Mouse (Mus musculus) midbrain, embryonic 12.5 days (tissue): ENCODE measurements around the gene Stac2. TPM values are rescaled to one million over a fixed set of nuclear protein-coding genes. Genes with fewer than 3 reads are reported as not detected.

Source experiments
- ATAC-seq: fragments of 200-750 bp; cut with Nextera tagmentation; 2 replicates; pipeline ENCODE4 v1.8.0; 2017; ENCODE audit warnings: low read depth, moderate TSS enrichment, moderate library complexity; ENCODE audit not compliant: low FRiP score
- H3K27ac ChIP-seq: fragments of 300-500 bp; sonication (generic); replicated peaks from 2 replicates; pipeline ENCODE4 v1.5.1; 2016; ENCODE audit warnings: mild to moderate bottlenecking
- H3K27me3 ChIP-seq: fragments of 300-500 bp; sonication (generic); 2 replicates; pipeline ENCODE4 v1.6.1; 2016; ENCODE audit warnings: mild to moderate bottlenecking
- H3K36me3 ChIP-seq: fragments of 300-500 bp; sonication (generic); 2 replicates; pipeline ENCODE4 v1.6.1; 2016
- H3K4me1 ChIP-seq: fragments of 300-500 bp; sonication (generic); 2 replicates; pipeline ENCODE4 v1.6.1; 2016
- H3K4me2 ChIP-seq: fragments of 300-500 bp; sonication (generic); replicated peaks from 2 replicates; pipeline ENCODE4 v1.6.1; 2016; ENCODE audit warnings: mild to moderate bottlenecking, moderate library complexity
- H3K4me3 ChIP-seq: fragments of 300-500 bp; sonication (generic); 2 replicates; pipeline ENCODE4 v1.5.1; 2016; ENCODE audit warnings: mild to moderate bottlenecking
- H3K9ac ChIP-seq: fragments of 300-500 bp; sonication (generic); replicated peaks from 2 replicates; pipeline ENCODE4 v1.6.1; 2016; ENCODE audit warnings: mild to moderate bottlenecking, moderate library complexity
- H3K9me3 ChIP-seq: fragments of 300-500 bp; sonication (generic); 2 replicates; pipeline ENCODE4 v1.6.1; 2016; ENCODE audit warnings: mild to moderate bottlenecking
- WGBS: fragments of 180-500 bp; shearing (Covaris S2); methylation state at CpG from one replicate; pipeline ENCODE4 v1.1.7; 2016; 5-methylcytosine and 5-hydroxymethylcytosine counted together
- polyA plus RNA-seq: library from polyadenylated mRNA; unstranded; fragments of >200 nt; fragmentation: Nextera tagmentation; extraction: Ambion mirVana; gene quantifications from 2 replicates; pipeline ENCODE4 v1.2.1, GENCODE M21; 2016

Stac2 gene
- polyA plus RNA-seq, 1 experiment from 2014 or later: 0.73 TPM

DNA sequence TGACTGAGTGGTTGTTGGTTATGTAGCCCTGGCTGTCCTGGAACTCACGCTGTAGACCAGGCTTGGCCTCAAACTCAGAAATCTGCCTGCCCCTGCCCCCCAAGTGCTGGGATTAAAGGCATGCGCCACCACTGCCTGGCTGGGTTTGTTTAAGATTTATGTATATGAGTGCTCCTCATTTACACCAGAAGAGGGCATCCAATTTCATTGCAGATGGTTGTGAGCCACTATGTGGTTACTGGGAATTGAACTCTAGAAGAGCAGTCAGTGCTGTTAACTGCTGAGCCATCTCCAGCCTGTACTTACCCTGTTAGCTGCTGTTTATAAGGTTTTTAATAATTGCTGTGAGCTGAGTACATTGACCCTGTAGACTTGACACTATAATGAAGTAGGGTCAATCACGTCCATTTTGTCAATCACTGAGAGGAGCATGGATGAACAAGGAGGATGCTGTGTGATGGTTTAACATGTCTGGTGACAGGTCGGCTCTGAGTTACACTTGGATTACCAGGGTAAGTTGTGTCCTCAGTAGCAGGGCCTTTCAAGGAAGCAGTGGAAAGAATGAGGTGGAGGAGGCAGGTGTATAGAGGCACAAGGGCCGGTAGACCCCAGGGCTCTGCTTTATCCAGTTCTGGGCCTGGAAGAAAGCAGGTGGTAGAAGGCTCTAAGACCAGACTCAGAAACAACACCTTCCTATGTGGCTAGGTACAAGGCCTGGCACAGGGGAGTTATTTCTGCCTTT, 22.4 kb downstream of the Stac2 start:
- whole genome bisulfite sequencing: 56% methylated on average over 5 of the region's 5 CpGs

DNA sequence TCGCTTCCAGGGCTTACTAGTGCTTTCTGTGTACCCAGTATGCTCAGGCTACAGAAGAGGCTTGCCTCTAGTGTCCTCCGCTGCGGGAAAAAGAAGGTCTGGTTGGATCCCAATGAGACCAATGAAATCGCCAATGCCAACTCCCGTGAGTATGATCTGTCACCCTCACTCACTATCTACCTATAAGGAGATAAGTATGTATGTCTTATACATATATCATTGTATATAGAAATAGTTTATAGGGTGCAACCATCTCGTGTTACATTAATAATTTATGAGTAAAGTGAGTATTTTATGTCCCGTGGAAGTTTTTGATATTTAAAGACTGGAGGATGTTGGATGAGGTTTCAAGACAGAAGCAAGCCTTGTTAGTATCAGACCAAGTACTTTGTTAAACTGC, 25.5 kb downstream of the Stac2 start:
- Histone ChIP-seq H3K4me3 (peak overlapping the region; percentile 100), H3K27me3 (no peaks in the 10 kb centered on the region), H3K4me2 (peak overlapping the region; percentile 93), H3K9ac (peak overlapping the region; percentile 98), H3K4me1 (peaks cover 27% of the 10 kb centered on the region), H3K36me3 (peaks cover 31% of the 10 kb centered on the region), H3K9me3 (no peaks in the 10 kb centered on the region), H3K27ac (no peak overlapping the region; the same call in 1 of the 2 replicates)
- no peak for ATAC-seq
- WGBS: 30% methylated on average over 7 of the region's 7 CpGs

More for the DNA sequence above, 22.4 kb downstream of the Stac2 start:
- ATAC-seq: no peak
- Histone ChIP-seq H3K9ac (no peak overlapping the region), H3K9me3 (no peaks in the 10 kb centered on the region), H3K36me3 (peaks cover 31% of the 10 kb centered on the region), H3K27me3 (peaks cover 7% of the 10 kb centered on the region), H3K4me1 (peaks cover 31% of the 10 kb centered on the region), H3K27ac (no peak overlapping the region), H3K4me3 (no peak overlapping the region), H3K4me2 (no peak overlapping the region)

- H3K4me2 ChIP-seq: peak overlapping the region; percentile 93
- peak overlapping the region; percentile 100 for H3K4me3 ChIP-seq
- H3K27ac ChIP-seq: peak overlapping the region; percentile 94
- no peaks in the 10 kb centered on the region for H3K9me3 ChIP-seq
- no peak for ATAC-seq
- H3K4me1 ChIP-seq: peaks cover 27% of the 10 kb centered on the region
- no peaks in the 10 kb centered on the region for H3K27me3 ChIP-seq
- H3K36me3 ChIP-seq: peaks cover 31% of the 10 kb centered on the region
- WGBS: under 1% methylated on average over 18 of the region's 18 CpGs
- peak overlapping the region; percentile 98 for H3K9ac ChIP-seq
Measured at GRCm38 (mm10) chr11:98027297-98027688, 26.0 kb downstream of the Stac2 start.

DNA sequence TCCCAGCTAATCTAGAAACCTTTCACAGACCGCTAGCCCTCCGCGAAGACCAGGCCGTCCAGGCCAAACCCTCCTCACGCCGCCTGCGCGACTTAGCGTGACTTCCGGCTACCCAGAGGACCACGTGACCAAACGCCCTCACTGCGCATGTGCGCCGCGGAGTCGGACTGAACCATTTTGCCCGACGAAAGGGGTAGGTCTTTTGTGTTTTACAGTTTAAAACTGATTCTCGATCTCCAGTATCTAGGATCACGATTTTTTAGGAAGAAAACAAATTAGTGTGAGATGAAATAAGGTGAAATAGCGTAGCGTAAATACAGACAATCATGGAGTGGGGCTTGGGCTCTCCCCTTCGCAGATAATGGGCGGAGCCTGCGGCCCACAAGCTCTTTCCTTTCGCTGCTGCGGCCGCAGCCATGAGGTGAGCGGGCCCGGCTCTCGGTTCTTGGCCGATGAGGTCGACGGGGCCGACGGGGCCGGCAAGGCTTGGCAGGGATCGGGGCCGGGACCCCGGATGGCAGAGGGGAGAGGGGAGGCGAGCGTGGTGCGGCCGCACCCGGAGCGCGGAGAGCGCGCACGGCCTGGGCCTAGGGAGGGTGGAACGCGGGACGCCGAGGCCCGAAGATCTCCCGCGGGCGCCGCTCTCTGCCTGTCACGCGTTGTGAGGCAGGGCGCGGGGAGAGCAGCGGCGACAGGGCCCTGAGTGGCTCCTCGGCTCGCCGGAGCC, 26.5 kb downstream of the Stac2 start, which contains the start of gene Rpl19:
TSS of gene Rpl19 (plus strand) at position 141 of the 727 bp plus-strand sequence.
- H3K4me2 ChIP-seq: peak within 1 kb of the TSS; percentile 93
- under 1% methylated on average over 54 of the region's 69 CpGs for WGBS
- ATAC-seq: peak; percentile 71
- H3K4me3 ChIP-seq: peak within 1 kb of the TSS; percentile 100
- no peaks in the 10 kb centered on the region for H3K9me3 ChIP-seq
- peaks cover 31% of the 10 kb centered on the region for H3K36me3 ChIP-seq
- H3K4me1 ChIP-seq: peaks cover 27% of the 10 kb centered on the region
- H3K9ac ChIP-seq: peak within 1 kb of the TSS; percentile 98
- no peaks in the 10 kb centered on the region for H3K27me3 ChIP-seq
- H3K27ac ChIP-seq: peak within 1 kb of the TSS; percentile 94

GRCm38 (mm10) chr11:98026248-98026569, 27.1 kb downstream of the Stac2 start:
- Histone ChIP-seq H3K27me3 (peaks cover 3% of the 10 kb centered on the region; the same call in 1 of the 2 replicates), H3K27ac (peak overlapping the region; percentile 94), H3K36me3 (peaks cover 30% of the 10 kb centered on the region), H3K4me2 (peak overlapping the region; percentile 93), H3K9ac (peak overlapping the region; percentile 98), H3K4me1 (peaks cover 32% of the 10 kb centered on the region), H3K4me3 (peak overlapping the region; percentile 100), H3K9me3 (no peaks in the 10 kb centered on the region)
- WGBS: 7% methylated on average over 15 of the region's 15 CpGs
- ATAC-seq: no peak

DNA sequence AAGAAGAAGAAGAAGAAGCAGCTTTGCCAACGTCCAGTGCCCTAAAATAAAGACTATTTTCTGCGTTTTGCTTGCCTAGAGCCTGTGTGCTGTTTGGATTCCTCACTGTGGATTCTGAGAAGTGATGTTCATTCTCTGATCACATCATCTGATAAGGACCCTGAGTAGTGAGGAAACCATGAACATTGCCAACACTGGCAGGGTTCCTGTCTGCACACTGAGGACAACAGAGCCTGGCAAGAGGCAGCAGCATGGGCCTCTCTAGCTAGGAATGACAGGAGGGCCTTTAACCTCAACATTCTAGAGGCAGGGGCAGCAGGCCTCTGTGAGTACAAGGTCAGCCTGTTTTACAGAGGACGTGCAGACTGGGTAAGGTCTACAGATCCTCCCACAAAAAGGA, 28.7 kb downstream of the Stac2 start:
- H3K4me3 ChIP-seq: no peak overlapping the region
- peaks cover 8% of the 10 kb centered on the region; the same call in 1 of the 2 replicates for H3K27me3 ChIP-seq
- 95% methylated on average over 3 of the region's 3 CpGs for WGBS
- H3K4me2 ChIP-seq: no peak overlapping the region
- ATAC-seq: no peak
- no peak overlapping the region for H3K27ac ChIP-seq
- no peaks in the 10 kb centered on the region for H3K9me3 ChIP-seq
- H3K9ac ChIP-seq: no peak overlapping the region
- H3K36me3 ChIP-seq: peaks cover 14% of the 10 kb centered on the region
- peaks cover 49% of the 10 kb centered on the region for H3K4me1 ChIP-seq

- Histone ChIP-seq H3K4me2 (peak within 1 kb of the TSS; percentile 77), H3K9ac (peak within 1 kb of the TSS; percentile 95), H3K27me3 (peaks cover 8% of the 10 kb centered on the region; the same call in 1 of the 2 replicates), H3K36me3 (peaks cover 4% of the 10 kb centered on the region), H3K9me3 (no peaks in the 10 kb centered on the region), H3K27ac (peak within 1 kb of the TSS; percentile 93), H3K4me1 (peaks cover 59% of the 10 kb centered on the region), H3K4me3 (peak within 1 kb of the TSS; percentile 75)
- WGBS: under 1% methylated on average over 50 of the region's 52 CpGs
- ATAC-seq: peak; percentile 55
Measured at GRCm38 (mm10) chr11:98022555-98023371, 30.5 kb downstream of the Stac2 start, which contains the start of gene Cacnb1. Cacnb1 (minus strand) TSS chr11:98023034.

DNA sequence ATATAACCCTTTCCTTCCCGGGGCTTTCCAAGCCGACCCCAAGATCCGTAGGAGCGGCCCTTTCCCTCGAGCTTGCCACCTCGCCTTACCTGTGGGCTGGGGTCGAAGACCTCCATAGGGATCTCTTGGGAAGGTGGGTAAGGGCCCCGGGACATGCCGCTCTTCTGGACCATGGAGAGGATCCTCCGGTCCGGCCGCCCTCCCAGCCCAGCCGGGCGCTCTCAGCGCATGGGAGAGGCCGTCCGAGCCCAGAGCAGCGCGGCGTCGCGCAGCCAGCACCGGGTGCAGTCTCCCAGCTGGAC, 31.1 kb downstream of the Stac2 start:
- peak overlapping the region; percentile 75 for H3K4me3 ChIP-seq
- peak overlapping the region; percentile 93 for H3K27ac ChIP-seq
- H3K36me3 ChIP-seq: peaks cover 9% of the 10 kb centered on the region
- no peaks in the 10 kb centered on the region for H3K9me3 ChIP-seq
- ATAC-seq: peak; percentile 12
- WGBS: under 1% methylated on average over 12 of the region's 23 CpGs
- H3K27me3 ChIP-seq: peaks cover 8% of the 10 kb centered on the region; the same call in 1 of the 2 replicates
- H3K4me1 ChIP-seq: peaks cover 54% of the 10 kb centered on the region
- peak overlapping the region; percentile 77 for H3K4me2 ChIP-seq
- H3K9ac ChIP-seq: peak overlapping the region; percentile 95

- Histone ChIP-seq H3K4me3 (peak overlapping the region; percentile 75), H3K4me2 (peak overlapping the region; percentile 77), H3K27me3 (peaks cover 8% of the 10 kb centered on the region; the same call in 1 of the 2 replicates), H3K9me3 (no peaks in the 10 kb centered on the region), H3K4me1 (peaks cover 54% of the 10 kb centered on the region), H3K27ac (peak overlapping the region; percentile 93), H3K9ac (peak overlapping the region; percentile 95), H3K36me3 (peaks cover 14% of the 10 kb centered on the region)
- WGBS: 4% methylated on average over 30 of the region's 34 CpGs
- ATAC-seq: 0 out of 2 replicates have a peak, but pooled peaks have one; percentile 4
Measured at GRCm38 (mm10) chr11:98021565-98022252, 31.6 kb downstream of the Stac2 start.

- peaks cover 20% of the 10 kb centered on the region for H3K36me3 ChIP-seq
- peaks cover 53% of the 10 kb centered on the region for H3K4me1 ChIP-seq
- peaks cover 8% of the 10 kb centered on the region; the same call in 1 of the 2 replicates for H3K27me3 ChIP-seq
- peak overlapping the region; percentile 95 for H3K9ac ChIP-seq
- 63% methylated on average over 2 of the region's 2 CpGs for WGBS
- peak overlapping the region; percentile 93 for H3K27ac ChIP-seq
- H3K4me2 ChIP-seq: peak overlapping the region; percentile 77
- H3K9me3 ChIP-seq: no peaks in the 10 kb centered on the region
- ATAC-seq: no peak
- peak overlapping the region; percentile 75 for H3K4me3 ChIP-seq
Measured at GRCm38 (mm10) chr11:98021118-98021517, 32.1 kb downstream of the Stac2 start.

- Histone ChIP-seq H3K9ac (peak overlapping the region; percentile 41; the same call in 1 of the 2 replicates), H3K4me1 (peaks cover 49% of the 10 kb centered on the region), H3K36me3 (peaks cover 24% of the 10 kb centered on the region), H3K4me2 (peak overlapping the region; percentile 77), H3K27ac (peak overlapping the region; percentile 80), H3K4me3 (peak overlapping the region; percentile 75), H3K9me3 (no peaks in the 10 kb centered on the region), H3K27me3 (peaks cover 8% of the 10 kb centered on the region; the same call in 1 of the 2 replicates)
- no peak for ATAC-seq
- 64% methylated on average over 1 of the region's 1 CpGs for WGBS
Measured at GRCm38 (mm10) chr11:98020710-98021109, 32.6 kb downstream of the Stac2 start.
